Mouse (Mus musculus) embryonic fibroblast, embryonic 13.5 days (primary cell): ENCODE measurements around the gene Cadm1.

Experiments
- CTCF ChIP-seq: IDR thresholded peaks from 2 replicates; pipeline ENCODE4 v1.5.1; 2011; ENCODE audit warnings: mild to moderate bottlenecking, control low read depth, low read length, moderate library complexity, borderline replicate concordance; ENCODE audit not compliant: insufficient read depth
- POLR2A ChIP-seq: IDR thresholded peaks from 2 replicates; pipeline ENCODE4 v1.6.1; 2011; ENCODE audit warnings: low read depth, mild to moderate bottlenecking, control low read depth, low read length, moderate library complexity

DNA sequence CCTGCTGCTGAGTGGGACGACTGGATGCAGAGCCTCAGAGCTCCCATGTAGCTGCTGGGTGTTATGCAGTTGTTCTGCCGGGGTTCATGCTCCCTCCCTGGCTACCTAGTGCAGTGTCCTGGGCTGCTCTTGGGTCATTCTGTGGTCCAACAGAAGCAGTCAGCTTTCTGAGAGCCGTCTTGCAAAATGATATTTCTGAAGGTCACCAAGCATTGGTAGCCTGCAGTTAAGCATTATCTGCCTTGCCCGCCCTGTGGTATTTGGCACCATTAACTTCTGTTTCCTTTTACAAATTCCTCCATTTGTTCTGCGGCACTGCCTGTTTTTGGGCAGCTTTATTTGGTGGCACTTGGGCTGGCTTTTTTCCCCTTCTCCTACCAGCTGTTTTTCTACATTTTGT lies 42.2 kb downstream of the Cadm1 start:
- no peak for TF ChIP-seq CTCF
- no peak for TF ChIP-seq POLR2A
